In the genomic region with DNA sequence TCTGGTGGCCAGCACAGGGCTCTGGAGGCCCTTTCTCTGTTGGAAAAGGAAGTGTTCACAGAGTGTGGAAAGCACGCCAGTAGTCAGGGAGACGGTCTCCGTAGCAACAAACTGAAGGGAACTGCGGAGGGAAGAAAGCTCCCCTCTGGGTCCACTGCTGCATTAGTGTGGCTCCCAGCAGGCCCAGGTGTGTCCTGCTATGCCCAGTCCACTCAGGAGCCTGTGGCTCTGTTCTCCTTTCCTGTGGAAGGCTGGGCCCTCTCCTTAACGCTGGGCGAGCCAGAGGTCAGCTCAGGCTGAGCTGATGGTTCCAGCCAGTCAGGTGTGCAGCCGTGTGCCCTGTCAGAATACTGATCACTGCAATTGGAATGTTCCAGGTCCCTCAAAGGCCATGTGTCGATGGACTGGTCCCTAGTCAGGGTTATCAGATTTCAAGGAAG, we compare ENCODE assay signal across 8 mouse cellular contexts. TPM values are rescaled to one million over a fixed set of nuclear protein-coding genes. Genes with fewer than 3 reads are reported as not detected.
DNase-seq lines count a peak whose midpoint lies in the region; ATAC-seq lines count a peak whose summit lies in the region.

No protein-coding gene starts in this region.

- H3K9ac ChIP-seq in forebrain, embryonic 16.5 days (replicated peaks; ENCODE audit: low read depth, low read length), result no peak overlapping the region
- H3K9ac ChIP-seq in midbrain, embryonic 12.5 days (replicated peaks), result no peak overlapping the region

- peak; percentile 86 for ATAC-seq in forebrain, embryonic 16.5 days
- ATAC-seq in midbrain, embryonic 12.5 days (ENCODE audit: low FRiP score, low read depth), result peak; percentile 78

- intact Hi-C loops in heart, postnatal 25 days (cut with DNase I), result no loop called here

- no peaks in the 10 kb centered on the region for H3K36me3 ChIP-seq in forebrain, embryonic 16.5 days (ENCODE audit: control insufficient read depth, insufficient read depth)
- H3K36me3 ChIP-seq in midbrain, embryonic 12.5 days, result no peaks in the 10 kb centered on the region

- no peak overlapping the region for H3K4me2 ChIP-seq in forebrain, embryonic 16.5 days (ENCODE audit: low read length)
- no peak overlapping the region for H3K4me2 ChIP-seq in midbrain, embryonic 12.5 days (replicated peaks)

- peaks cover 4% of the 10 kb centered on the region; the same call in 1 of the 2 replicates for H3K4me1 ChIP-seq in forebrain, embryonic 16.5 days (replicated peaks; ENCODE audit: control insufficient read depth, insufficient read depth, low read length)
- peaks cover 7% of the 10 kb centered on the region for H3K4me1 ChIP-seq in midbrain, embryonic 12.5 days

- H3K9me3 ChIP-seq in forebrain, embryonic 16.5 days (ENCODE audit: control insufficient read depth, low read length), result no peaks in the 10 kb centered on the region
- no peaks in the 10 kb centered on the region for H3K9me3 ChIP-seq in midbrain, embryonic 12.5 days

- H3K27ac ChIP-seq in forebrain, embryonic 16.5 days (ENCODE audit: low read length), result no peak overlapping the region
- H3K27ac ChIP-seq in midbrain, embryonic 12.5 days (replicated peaks), result 0 out of 2 replicates have a peak overlapping the region, but pooled peaks have one; percentile 22

- DNase-seq in embryo, embryonic 11 days, result peak; percentile 76
- peak; percentile 53 for DNase-seq in heart, postnatal 25 days (ENCODE audit: low spot score)
- peak; percentile 37 for DNase-seq in layer of hippocampus, adult 9-10 months (ENCODE audit: low spot score)
- no peak for DNase-seq in cerebellum, adult 18-20 months
- DNase-seq in urinary bladder, postnatal 36 days (ENCODE audit: low spot score in 2 of 2), result no peak
- no peak for DNase-seq in cerebellum, adult 9-10 months

- WGBS in forebrain, embryonic 16.5 days, result 22% methylated on average over 8 of the region's 8 CpGs
- 27% methylated on average over 8 of the region's 8 CpGs for WGBS in midbrain, embryonic 12.5 days

- no peak overlapping the region for H3K4me3 ChIP-seq in forebrain, embryonic 16.5 days (replicated peaks; ENCODE audit: low read length)
- no peak overlapping the region for H3K4me3 ChIP-seq in midbrain, embryonic 12.5 days

- no peaks in the 10 kb centered on the region for H3K27me3 ChIP-seq in forebrain, embryonic 16.5 days (replicated peaks; ENCODE audit: control insufficient read depth, insufficient read depth, low read length)
- no peaks in the 10 kb centered on the region for H3K27me3 ChIP-seq in midbrain, embryonic 12.5 days

RNA-seq across cellular contexts. Expression of a gene that starts 24.5 kb away (rescaled TPM):
- 1.3 and 1.5 TPM in 2 replicates for polyA plus RNA-seq in forebrain, embryonic 16.5 days (2015; fragmentation: Nextera tagmentation; extraction: Ambion mirVana)
- 10 to 100 TPM; 24.3 to 34.0 TPM for total RNA-seq in heart, postnatal 25 days (2021)
- 3.4 and 3.8 TPM in 2 replicates for polyA plus RNA-seq in midbrain, embryonic 12.5 days (2016; fragmentation: Nextera tagmentation; extraction: Ambion mirVana)

RNA-seq across cellular contexts. Expression of a gene that starts 58.8 kb away (rescaled TPM):
- 123 and 137 TPM in 2 replicates for polyA plus RNA-seq in forebrain, embryonic 16.5 days (2015; fragmentation: Nextera tagmentation; extraction: Ambion mirVana)
- 100 to 1,000 TPM in 1 of 2 experiments, 10 to 100 TPM in 1; 95.2 to 104 TPM for total RNA-seq in heart, postnatal 25 days (2021)
- polyA plus RNA-seq in midbrain, embryonic 12.5 days (2016; fragmentation: Nextera tagmentation; extraction: Ambion mirVana), result 92.3 and 97.8 TPM in 2 replicates

Comparison
In these comparisons a context has a peak if more than half of its experiments do, and no peak if none do; other contexts are left out.
1. DNase-seq: peak in embryo, embryonic 11 days (single experiment), heart, postnatal 25 days (single experiment) and layer of hippocampus, adult 9-10 months (single experiment); none in cerebellum, adult 18-20 months (0 of 2), urinary bladder, postnatal 36 days (0 of 2) and cerebellum, adult 9-10 months (single experiment).